Mouse (Mus musculus) megakaryocyte, adult 5-6 weeks (primary cell): Measurements from ENCODE around the gene Tmem253. TPM values are rescaled to one million over a fixed set of nuclear protein-coding genes. Genes with fewer than 3 reads are reported as not detected.

Experiments
- ATAC-seq: 2 replicates; pipeline ENCODE4 v1.8.0; 2016; ENCODE audit warnings: mild to moderate bottlenecking, inconsistent platforms; ENCODE audit not compliant: poor library complexity, severe bottlenecking
- total RNA-seq, 2 experiments: library from RNA; stranded (forward) in 1 of 2; stranded (reverse) in 1 of 2; fragments of 153-499, 151-499 nt in 1 of 2; fragments of 221-1000, 200-1000 nt in 1 of 2; gene quantifications; 2 replicates each; pipeline versions ENCODE4 v1.2.3 to v1.2.4; 2015 to 2017

Tmem253 gene
- total RNA-seq, 2 experiments from 2014 or later: not detected

DNA sequence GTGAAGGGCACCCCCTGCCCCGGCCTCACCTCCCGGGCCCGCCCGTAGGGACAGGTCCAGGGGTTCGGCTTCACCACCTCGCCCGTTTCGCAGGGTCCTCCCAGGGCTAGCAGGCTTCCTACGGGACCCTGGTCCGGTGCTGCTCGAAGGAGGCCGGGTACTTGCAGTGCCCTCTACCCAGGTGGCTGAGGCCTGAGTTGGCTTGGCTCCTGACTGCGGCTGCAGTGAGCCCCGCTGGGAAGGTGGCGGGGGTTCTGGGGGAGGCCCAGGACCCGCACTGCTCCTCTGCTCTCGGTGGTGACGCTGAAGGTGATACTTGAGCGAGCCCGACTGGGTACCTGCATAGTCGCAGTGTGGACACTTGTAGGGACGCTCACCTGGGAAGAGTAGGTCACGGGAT is 8.7 kb upstream of the Tmem253 start:
- ATAC-seq: no peak

DNA sequence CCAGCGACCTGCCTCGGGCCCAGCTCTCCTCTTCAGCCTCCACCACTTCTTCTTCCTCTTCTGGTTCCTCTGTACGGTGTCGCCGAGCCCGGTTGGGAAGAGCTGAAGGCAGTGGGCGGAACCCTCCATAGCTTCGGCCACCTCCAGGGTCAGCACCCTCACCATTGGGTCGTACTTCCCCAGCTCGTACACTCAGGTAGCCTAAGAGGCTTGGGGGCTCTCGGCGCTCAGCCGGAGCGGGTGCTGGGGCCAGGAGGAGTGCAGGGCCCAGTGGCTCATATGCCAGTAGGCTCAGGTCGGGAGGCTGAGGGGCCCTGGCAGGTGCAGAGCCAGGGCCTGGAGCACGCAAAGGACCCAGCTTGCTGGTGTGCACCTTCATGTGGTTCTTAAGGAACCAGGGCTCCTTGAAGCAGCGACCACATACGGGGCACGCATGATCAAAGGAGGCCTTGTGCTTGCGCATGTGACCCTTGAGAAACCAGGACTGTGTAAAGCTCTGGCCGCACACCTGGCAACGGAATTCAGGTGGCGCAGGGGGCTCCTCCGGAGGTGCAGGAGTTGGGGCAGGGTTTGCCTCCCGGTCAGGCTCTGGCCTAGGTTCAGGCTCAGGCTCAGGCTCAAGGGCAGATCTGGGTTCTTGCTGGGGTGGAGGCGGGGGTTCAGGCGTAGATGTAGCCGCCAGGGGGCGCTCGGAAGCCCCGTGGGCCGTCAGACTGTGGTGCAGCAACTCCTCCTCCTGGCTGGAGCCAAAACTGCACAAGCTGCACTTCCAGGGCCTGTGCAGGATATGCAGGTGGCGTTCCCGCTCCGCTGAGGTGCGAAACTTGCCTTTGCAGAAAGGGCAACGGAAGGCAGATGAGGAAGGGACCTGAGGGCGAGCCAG is 6.9 kb upstream of the Tmem253 start:
- peak; percentile 94 for ATAC-seq

DNA sequence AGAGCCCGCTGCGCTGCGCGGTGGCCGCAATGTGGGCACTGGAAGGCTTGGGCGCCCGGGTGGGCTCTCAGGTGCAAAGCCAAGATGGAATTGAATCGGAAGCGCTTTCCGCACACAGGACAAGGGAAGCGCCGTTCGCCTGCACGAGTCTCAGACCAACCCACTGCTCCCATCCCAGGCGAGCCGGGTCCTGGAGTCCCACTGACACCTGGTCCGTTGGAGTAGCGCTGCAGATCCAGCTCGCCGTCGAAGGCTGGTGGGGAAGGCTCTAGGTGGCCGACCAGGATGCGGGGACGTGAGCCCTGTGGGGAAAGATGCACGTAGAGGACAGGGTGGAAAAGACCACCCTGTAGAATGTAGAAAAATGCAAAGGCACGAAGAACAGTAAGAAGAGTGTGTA is 6.1 kb upstream of the Tmem253 start:
- ATAC-seq: no peak

DNA sequence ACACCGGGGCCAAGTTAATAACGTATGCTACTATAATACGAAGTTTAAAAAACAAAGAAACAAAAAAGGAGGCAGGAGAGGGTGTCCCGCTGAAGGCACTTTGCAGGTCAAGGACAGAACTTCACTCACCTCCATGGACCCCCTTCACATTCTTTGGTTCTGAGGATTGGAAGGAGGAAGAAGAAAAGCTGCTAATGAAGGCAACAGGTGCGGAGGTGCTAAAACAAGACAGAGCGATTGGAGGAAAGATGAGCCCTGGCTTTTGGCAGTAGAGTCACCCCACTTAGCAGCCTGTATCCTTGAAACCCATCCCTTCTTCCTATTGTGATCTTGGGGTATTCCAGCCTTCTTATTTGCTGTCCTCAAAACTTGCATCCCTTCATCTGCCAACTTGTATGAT is 5.6 kb upstream of the Tmem253 start:
- no peak for ATAC-seq

DNA sequence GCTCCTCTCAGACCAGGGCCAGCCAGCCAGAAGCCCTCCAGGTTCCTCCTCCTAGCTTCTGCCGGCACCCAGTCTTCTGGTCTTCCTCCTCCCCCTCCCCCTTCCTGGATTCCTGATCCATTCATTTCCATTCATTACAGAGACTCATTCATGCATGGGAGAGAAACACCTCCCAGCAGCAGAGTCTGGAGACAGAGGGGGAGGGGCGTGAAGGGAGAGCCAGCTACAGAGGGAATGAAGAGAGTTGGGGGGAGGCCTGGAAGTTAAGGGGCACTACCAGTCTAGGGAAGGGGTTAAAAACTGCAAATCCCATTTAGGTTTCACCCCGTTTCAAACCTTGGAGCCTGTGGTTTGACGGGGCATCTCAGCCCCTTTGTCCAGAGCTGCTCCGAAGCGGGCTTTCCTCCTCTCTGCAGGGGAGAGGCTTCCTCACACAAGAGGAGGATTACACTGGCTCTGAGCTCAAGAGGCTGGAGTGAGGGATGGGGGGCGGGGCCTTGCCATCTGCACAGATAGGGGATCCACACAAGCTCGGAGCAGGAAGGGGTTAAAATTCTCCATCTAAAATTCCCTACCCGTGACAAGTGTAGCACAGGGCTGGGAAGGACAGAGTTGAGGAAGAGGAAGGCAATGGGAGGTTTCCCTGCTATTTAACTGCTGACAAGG is 4.9 kb upstream of the Tmem253 start:
- no peak for ATAC-seq

DNA sequence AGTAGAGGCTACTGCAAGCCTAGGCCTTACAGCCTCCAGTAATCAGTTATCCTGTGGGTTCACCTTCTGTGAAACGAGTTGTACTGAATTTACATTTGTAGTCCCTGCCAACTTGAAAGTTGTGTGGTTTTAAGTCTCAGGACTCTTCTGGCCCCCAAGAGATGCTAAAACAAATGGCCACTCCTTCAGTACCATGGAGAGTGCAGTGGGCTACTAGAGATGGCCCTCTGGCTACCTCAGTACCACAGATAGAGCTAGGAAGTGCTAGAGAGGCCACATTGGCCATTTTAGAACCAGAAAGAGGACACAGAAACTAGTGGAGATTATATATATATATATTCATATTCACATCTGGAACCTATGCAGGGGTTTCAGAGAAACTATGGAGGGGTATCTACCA is 3.8 kb upstream of the Tmem253 start:
- no peak for ATAC-seq

DNA sequence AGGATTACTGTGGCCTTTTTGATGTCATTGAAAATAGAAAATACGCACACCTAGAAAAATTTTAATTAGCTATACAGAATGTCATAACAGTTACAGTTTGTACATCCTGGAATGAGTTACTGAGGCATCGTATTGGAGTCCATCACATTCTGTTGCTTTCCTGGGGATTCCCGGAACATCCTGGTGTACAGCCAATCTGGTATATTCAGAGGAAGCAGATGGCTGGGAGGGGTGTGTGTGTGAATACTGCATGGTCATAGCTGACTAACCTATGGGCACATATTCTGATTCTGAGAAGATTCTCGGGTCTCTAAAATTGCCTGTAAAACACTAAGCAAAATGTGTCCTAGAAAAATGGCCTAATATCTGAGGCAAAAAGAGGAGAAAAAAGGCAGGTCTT is 3.4 kb upstream of the Tmem253 start:
- no peak for ATAC-seq

DNA sequence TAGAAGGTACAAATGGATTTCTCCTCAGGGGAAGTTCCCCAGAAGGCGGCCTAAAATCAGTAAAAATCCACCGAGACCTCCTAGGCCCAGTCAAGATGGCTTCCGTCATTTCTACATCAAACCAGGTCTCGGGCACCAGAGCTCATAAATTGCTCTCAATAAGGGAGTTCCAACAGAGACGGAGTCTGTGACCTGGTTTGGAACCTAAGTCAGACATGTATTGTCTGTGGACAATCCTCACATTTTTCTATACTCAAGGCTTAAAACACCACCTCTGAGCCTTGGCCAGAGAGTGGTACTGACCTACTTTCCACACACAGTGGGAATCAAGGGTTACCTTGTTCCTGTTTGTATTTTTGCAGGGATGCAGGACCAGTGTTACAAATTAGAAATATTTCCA is 2.9 kb upstream of the Tmem253 start:
- no peak for ATAC-seq

DNA sequence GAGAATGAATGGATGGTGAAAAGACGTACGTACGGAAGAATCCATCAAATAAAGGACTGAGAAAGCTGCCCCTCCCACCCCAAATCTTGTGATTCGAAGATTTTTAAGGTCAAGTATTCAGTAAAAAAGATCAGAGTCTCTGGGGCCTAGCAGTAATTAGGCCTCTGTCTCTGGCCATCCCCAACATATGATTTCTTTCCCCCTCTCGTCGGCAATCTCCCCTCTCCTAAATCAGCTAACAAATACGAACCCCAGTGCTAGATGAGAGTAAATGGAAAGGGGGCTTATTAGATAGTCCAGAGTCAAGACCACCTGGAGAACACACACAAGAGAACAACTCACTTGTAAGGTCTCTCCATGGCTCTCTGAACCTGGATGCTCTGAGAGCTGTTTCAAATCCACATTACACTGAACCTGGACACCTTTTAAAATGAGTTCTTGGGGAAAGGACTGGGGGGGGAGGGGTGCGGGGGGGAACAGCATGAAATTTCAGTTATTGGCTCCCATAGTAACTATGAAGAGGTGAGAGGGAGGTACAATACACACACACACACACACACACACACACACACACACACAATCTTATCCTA is 2.3 kb upstream of the Tmem253 start:
- no peak for ATAC-seq

DNA sequence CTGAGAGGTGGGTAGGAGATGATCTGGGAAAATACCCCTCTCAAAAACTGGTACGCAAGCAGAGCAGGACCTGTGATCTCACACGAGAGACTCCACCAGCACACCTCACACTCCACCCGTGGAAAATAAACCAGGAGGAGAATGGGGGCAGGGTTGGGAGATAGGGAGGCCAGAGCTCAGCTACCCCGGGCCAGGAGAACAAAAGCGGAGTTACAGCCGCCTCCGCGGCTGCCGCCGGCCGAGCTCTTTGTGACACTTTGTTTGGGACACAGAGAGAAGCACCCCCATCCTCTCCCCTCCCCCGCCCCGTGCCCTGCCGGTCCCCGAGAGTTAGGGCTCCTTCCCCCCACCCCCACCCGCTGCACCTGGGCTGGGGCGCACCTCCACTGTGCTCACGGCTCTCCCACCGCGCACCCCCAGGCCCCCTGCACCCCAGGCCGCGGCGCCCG is 1.7 kb upstream of the Tmem253 start:
- ATAC-seq: no peak

DNA sequence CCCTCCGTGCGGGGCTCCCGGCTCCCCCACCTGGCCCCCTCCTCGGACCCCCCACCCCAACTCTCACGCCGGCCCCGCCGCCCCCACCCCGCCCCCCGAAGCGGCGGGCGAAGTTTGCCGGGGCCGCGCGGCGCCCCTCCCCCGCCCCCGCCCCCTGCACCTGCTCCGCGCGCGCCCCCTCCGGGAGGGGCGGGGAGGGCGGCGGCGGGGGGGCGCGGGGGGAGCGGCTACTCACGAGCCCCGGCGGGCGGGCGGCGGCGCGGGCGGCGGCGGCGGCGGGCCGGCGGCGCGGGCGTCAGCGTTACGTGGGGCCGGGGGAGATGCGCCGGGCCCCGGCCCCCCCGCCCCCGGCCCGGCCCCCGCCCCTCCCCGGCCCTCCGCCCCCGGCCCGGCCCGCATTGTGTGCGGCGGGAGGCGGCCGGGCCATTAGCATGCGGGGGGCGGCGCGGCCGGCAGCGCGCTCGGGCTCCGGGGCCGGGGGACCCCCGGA is 1.1 kb upstream of the Tmem253 start:
- no peak for ATAC-seq

DNA sequence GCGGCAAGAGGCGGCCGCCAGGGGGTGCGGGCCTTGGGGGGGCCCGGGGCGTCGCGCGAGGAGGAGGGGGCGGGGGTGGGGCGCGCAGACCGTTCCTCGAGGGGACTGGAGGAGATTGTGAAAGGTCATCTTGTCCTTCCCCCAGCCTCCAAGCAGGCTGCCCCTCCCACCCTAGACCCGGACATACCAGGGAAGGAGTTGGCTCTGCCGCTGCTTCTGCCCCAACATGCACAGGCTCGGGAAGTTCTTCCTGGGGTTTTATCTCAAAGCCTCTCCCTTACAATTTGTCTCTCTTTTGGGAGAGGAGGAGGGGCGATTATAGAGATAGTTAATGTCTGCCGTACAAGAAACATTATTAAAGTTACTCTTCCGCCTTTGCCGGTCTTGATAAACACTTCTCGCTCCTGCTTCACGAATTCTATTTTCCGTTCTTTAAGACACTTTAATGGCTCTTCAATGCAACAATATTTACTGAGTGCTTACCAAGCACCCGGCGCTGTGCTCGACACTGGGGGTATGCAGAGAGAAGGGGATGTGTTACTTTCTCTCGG is 622 bp upstream of the Tmem253 start:
- peak; percentile 44 for ATAC-seq

DNA sequence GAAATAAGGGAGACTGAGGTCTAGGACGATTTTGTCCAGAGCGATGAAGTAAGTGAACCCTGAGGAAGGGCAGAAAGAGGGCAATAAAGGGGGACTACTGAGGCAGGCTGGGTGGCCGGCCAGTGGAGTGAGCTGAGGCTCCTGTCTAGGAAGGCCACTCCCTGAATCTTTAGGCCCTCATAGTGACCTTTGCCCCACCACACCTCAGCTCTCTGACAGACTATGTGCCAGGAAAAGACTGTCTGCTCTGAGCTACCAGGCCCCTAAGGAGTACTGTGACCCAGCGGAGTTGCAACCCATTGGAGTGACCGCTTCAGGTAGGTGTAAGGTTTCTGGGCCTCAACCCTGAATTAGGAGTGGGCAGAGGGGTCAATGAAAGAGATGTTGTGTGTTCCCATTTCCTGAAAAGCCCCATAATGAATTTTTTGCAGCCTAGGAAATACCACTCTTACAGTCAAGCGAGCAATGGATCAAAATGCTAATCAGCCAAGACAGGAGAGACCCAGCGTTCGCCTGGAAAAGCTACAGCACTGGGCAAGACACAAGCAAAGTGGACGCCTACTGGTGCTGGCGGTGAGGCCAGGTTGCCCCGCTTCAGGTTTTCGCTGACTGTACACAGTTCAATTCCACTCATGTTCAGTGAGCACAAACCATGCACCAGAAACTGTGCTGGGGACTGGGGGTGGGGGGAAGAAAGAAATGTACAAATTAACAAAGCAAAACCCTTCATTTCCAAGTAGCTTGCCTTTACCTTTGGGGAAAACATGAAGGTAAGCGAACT is 1.4 kb downstream of the Tmem253 start:
- ATAC-seq: no peak

DNA sequence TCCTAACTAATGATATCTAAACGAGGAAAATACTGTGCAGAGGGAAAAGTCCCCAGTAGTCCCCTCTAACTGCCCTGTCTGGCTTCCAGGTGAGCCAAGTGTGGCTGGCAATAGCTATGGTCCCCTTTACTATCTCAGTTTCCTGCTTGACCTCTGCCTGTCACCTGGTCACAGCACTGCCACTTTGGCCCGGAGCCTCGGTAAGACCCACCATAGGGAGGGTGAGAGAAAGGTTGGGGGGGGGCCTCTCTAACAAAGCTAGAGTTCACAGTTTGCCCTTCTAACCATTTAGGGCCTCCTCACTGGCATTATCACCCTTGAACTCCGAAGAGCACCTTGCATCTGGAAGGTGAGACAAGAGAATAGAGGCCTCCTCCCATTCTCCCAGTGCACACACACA is 2.2 kb downstream of the Tmem253 start:
- no peak for ATAC-seq

DNA sequence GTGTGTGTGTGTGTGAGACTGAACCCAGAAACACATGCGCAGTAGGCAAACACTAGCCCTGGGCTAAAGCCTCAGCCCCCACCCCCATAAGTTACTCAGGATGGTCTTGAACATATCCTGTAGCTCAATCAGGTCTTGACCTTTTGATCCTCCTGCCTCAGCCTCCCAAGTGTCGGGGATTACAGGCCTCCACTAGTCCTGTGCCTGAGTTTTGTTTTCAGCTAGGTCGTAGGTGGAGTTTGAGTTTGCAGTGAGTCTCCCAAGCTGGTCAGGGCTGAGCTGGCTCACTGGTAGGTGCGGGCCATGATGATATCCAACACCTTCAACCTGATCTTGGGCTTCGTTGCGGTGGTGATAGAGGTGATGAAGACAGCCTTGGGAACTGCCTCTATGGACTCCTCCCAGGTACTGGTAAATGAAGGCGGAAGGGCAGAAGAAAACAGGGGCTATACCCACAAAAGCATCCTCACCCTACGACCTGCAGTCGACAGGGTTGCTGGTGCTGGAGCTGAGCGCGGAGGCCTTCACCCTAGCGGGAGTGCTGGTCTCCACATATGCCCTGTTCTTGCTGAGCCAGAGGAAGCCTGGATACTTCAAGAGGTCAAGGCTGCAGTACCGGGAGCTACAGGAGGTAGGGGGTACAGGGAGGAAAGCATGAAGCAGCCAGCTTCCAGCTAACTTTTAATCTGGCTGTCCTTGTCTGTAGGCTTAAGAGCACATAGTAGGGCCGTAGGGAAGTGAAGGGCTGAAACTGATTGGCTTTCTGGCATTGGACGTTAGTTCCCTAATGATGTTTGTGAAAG is 3.0 kb downstream of the Tmem253 start:
- ATAC-seq: no peak

DNA sequence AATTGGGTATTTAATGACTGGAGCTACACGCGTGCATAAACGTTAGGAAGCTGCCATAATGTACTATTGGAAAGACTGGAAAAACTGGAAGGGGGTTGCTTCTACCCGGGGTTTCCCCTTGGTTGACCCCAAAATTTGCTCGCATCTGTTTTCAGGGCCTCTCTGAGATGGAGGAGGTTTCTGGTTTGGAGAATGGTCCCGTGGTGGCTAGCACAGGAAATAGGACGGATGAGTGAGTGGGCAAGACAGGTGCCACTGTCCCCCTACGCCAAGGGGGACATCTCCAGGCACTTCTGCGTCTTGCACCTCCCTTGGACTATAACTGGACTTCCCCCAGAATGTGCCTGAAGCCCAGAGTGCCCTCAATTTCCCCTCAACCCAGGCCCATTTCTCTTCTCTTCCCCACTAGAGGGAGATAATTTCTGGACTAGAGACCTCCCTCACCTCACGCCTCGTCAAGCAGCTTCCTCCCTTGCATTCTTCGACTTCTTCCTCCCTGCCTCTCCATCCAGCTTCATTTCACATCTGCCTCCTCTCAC is 3.7 kb downstream of the Tmem253 start:
- peak; percentile 49 for ATAC-seq

DNA sequence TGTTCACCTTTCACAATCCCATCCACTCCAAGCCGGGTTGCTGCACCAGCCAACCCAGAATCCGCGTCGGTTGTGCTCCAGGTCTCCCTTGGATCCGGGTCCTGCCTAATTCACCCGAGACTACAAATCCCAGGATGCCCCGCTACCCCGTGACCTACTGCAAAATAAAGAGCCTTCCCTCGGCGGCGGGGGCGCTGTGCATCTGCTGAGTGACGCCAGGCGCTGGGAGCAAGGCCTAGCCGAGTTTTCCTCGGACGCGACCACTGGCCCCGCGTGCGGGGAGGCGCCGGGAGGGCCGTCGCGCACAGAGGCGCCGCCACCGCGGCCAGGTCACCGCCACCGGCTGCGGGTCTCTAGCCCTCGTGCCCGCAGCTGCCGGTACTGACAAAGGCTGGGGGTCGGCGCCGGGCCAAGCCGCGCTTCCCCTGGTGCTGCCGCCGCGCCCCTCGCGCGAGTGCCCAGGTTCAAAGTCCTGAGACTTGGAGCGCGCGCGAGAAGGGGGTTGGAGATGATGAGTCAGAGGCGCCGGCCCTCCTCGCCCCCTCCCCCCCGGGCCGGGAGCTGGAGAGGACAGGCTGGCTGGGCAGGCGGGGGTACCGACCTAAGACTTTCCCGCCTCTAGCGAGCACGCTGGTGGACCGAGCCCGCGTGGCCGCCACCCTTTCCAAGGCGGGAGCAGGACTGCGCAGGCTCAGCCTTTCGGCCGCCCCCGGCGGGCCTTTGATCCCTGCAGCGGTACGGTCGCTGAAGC is 4.3 kb downstream of the Tmem253 start:
- peak; percentile 79 for ATAC-seq

DNA sequence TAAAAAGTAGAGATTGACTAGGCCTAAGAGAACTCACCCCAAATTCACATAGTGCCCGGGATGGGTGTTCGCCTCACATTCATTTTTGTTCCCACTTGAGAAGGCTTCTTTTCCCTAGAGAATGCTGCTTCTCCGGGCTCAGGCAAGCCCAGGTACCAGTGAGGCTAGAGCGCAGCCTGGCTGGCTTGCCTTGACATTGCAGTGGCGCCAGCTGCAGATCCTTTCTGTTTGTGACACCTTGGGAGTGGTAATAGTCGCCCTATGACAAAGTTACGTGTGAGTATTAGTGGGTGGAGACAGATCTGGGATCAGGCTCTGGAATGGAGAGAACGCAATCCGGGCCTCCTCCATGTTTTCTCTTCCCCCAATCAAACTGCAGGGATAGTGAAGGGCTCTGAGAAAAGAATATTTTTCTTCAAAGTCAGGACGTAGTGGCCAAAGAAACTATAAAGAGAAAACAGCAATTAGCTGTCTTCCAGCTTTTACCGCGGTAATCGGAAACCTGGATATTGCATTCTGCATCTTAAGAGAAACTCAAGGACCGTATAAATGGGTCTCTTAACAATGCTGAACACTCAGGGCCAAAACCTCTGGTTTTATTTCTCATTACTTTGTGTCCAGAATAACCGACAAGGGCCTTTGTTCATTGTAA is 5.2 kb downstream of the Tmem253 start, which contains the start of gene Zfp219:
Zfp219 (minus strand) TSS at position 248 of the 652 bp plus-strand sequence.
- peak; percentile 25 for ATAC-seq
